Mouse (Mus musculus) layer of hippocampus, postnatal 10 days (tissue): ENCODE results near the gene Kcna4. TPM values are rescaled to one million over a fixed set of nuclear protein-coding genes. Genes with fewer than 3 reads are reported as not detected.

Experiments
- DNase-seq, 2 experiments: peaks; one replicate each; pipeline ENCODE4 v3.0.0; 2021; ENCODE audit warnings: low spot score in 2 of 2
- long read RNA-seq: library from polyadenylated mRNA; stranded (forward); transcript quantifications from one replicate; pipeline ENCODE4 v2.0.0, GENCODE M21; 2023
- total RNA-seq, 2 experiments: library from RNA; stranded (reverse); gene quantifications; 2 replicates each; pipeline ENCODE4 v1.2.3; 2021

Gene Kcna4
- 10 to 100 TPM; 38.5 to 46.7 TPM for total RNA-seq
- long read RNA-seq, full-length matches to known transcripts, result 4 of 6 reads
- long read RNA-seq, partial matches to known transcripts, result 0 of 6 reads
- long read RNA-seq, other reads (novel, unspliced or antisense), result 2 of 6 reads

DNA sequence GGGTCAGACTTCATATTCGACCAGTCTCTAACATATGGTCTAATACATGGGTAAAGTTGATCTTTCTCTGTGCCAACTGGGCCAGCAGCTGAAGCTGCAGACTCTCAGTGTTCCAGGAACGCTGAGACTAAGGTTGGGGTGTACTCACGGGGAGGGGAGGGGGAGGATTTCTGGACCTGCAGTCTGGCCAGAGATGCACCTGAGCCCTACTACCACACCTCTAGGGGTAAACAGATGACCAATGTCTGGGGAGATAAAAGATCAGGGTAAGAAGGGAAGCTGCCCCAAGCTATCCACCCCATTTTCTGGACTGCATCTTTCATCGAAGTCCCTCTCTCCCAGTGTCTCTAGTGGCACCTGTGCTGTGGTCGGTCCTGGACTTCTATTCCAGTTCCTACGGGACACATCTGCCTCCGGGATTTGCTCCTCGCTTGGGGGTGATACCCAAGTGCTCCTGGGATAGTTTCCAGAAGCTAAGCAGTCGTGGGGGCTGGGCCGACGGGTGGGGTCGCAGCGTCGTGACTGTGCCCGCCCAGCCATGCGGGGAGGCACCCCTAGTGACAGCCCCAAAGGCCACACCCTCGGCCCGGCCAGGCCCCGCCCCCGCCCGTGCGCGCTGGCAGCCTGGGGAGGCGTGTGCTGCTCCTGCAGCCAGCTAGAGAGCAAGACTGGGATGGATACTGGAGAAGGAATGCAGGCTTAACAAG lies at the start of gene Kcna4:
Gene Kcna4, plus strand, starts transcription at position 650 of the 707 bp plus-strand sequence.
- peak; percentile 58 to 68 for DNase-seq

DNA sequence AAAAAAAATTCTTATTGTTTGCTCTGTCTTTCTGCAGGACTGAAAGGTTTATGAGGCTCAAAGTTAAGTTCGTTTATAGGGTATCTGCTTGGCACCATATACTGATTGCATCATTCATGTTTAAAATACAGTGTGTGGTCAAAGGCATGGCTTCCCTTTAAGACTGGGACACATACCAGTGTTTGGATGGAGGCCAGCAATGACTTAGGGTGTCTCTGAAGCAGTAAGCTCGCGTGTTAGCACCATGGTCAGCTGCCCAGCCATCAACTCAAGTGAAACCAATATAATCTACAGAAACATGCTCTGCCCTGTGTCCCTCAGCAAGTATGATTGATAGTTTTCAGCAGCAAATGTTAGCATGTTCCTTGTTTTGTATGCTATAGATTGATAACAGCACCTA lies 32.3 kb upstream of the Kcna4 start:
- no peak for DNase-seq

DNA sequence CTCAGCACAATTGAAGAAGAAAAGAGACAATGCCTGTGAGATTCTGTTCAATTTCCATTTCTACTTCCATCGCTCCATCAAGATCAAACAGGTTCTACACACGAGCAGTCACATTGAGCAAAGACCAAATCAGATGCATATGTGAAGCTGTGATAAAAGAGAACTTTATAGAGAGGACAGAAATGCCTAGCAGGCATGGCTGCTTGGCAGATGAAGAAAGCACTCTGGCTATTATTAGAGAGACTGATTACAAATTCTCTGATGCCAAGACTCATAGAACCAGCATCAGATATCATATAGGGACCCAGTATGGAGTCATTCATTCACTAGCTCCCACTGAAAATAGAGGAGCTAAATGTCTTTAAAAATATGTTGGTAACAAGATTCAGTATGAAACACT lies 24.2 kb upstream of the Kcna4 start:
- DNase-seq, result no peak

DNA sequence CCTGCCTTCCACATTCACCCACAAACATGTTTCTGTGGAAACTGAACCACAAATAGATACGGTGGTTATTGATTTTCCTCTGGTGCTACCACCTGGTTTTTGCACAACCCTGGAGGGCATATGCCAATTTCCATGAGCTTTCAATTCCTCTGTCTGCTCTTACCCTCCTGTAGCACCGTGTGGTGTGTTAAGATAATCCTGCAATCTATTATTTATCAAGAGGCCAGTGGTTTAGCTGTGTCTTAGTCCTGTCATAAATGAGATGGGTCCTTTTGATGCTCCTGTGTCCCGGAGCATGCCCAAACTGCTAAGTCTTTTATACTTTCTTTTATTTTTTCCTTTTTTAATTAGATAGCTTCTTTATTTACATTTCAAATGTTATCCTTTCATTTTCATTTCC lies 20.4 kb upstream of the Kcna4 start:
- DNase-seq, result no peak

DNA sequence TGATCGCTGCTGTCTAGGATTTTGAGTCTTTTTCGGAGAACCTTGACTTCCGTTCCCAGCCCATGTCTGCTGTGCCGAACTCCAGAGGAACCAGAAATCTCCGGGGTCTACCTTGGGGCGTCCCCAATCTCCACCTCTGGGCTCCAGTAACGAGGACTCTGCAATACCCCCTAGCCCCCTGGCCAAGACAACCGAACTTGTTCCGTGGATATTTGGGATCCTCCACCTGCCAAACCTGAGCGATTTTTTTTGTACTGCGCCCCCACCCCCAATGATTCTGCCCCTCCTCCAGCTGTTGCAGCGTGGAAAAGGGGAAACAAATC lies 219 bp downstream of the Kcna4 start:
- no peak for DNase-seq

DNA sequence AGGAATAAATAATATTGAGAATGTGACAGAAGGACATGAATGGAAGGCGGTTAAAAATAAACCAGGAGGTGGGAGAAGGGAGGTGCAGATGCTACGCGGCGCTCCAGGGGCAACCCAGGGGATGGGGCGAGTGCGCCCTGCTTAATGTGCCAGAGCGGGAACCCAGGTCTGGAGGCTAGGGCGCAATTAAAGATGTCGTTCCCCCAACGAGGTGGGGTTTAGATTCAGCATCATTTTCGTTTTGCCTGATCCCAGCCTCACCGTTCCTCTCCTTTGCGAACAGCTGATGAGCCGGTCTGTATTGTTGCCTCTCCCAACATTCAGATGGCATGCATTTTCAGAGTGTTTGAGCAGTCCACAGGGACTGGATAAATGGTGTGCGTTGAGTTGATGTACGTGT lies 703 bp downstream of the Kcna4 start:
- DNase-seq, result peak; percentile 39 to 49

DNA sequence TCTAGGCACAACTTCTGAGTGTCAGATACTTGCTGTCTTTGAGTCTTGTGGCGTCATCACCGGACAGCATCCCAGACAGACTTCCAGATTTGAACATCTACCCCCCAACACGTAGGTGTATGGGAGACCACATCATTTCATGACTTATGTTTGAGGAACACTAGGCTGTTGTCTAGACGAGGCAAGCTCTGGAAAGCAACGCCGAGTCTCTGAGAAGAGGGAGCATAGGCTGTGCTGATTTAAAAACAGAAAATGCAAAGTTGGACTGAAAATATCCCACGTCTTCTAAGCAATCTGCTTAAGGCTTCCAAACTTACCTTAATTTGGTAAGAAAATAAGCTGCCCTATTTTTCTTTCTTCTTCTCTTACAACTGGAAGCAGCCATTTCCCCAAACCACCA lies 4.1 kb downstream of the Kcna4 start:
- no peak for DNase-seq

DNA sequence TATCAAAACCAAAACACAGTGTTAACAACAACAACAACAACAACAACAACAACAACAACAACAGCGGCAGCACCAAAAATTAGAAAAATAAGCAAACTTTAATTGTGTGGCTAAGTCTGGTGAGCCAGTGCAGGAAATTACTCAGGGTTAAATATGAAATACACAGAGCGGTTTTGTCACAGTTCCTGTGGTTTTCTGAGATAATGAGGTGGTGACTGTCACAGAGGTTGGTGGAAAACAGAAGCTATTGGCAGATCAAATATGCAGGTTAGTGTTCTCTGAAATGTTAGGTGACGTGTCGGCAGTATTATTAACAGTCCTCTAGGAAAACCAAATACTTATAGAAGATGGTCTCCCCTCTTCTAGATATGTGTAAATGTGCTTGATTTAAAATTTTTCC lies 11.4 kb downstream of the Kcna4 start:
- no peak for DNase-seq

DNA sequence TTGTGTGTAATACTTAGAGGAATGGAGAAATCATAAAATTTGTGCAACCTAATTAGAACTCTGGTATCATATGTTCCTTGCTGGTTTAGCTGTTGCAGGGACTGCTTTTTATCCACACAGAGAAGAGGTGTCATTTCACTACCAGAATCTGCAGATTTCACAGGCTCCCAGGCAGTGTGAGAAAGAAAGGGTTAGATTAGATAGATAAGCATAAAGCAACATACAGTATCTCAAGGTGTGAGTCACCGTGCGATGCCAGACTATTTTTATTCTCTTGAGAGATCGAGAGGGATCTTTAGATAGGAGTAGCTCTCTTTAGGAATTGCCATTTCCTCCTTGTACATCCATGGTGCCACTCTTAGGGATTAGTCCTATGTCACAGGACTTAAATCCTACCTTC lies 14.3 kb downstream of the Kcna4 start:
- no peak for DNase-seq

DNA sequence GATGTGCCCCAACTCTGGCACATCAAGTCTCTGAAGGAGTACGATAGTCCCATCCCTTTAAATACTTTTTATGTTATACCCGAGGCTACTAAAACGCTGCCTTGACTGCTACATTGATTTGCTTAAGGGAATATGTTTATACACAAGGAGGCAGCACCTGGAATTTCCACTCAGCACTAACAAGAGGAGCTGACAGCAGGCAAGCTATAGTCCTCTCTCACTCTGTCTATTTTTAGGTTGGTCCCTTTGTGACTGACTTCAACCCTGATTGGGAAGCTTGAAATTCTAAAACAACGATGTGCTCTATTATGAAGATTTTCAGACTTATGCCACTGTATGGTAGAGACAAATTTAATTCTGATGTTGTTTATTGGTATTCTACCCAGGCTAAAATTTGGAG lies 15.6 kb downstream of the Kcna4 start:
- DNase-seq, result no peak

DNA sequence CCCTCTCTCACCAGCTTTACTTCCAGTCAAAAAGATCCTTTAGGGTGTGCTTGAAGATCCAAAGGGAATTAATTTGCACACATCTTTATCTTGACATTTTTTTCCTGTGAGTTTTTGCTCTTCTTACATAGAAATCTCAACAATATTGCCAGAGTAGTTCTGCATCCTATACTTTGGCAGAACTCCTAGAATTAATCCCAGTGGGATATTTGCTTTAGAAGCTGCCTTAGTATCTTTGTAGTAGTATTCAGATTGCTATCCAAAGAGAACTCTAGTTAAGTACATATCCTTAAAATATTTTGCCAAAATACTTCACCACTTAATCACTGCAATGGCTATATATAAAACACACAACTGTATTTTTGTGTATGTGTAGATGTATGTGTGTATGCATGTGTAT lies 28.2 kb downstream of the Kcna4 start:
- DNase-seq, result no peak

DNA sequence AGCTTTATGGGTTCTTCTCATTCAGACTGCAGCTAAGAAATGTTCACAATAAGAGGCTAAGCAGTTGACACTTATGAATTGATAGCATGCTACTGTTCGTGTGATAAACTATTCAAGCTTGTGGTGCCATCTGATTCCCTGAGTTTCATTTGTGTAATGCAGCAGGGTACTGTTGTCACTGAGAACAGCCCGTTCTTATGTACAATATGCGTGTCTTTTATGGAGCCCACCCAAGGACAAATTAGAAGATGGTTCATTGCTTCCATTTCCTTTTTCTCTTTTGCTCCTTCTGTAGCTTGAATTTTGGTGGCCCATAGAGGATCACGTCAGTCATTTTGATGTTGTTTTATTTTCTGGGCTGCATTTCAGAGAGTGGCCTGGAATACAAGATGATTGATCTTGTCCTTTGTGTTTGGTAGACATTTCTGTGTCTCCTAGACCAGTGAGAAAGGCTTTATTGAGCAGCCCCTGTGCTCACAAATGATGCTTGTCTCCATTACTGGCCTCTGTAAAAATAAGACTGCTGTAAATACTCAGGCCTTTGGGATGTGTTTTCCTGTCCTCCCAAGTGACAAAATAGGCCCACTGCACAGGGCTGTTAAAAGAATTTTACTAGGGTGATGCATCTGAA lies 31.3 kb downstream of the Kcna4 start:
- no peak for DNase-seq

DNA sequence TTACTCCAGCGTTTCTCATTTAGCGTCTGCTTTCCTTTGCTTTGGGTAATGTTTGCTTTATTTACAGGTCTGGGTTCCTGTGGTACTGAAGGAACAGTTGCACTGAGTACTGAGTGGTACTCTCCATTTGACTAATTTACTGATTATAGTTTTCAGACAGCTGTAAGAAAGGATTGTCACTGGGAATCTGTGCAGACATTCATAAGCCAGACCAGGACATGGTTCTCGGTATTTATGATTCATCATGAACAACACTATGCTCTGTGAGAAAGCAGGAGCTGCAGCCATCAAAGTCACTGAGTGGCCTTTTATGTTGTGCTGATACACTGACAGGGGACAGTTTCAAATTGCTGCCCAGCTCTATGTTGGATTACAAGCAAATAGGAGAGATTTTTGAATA lies 33.7 kb downstream of the Kcna4 start:
- no peak for DNase-seq

DNA sequence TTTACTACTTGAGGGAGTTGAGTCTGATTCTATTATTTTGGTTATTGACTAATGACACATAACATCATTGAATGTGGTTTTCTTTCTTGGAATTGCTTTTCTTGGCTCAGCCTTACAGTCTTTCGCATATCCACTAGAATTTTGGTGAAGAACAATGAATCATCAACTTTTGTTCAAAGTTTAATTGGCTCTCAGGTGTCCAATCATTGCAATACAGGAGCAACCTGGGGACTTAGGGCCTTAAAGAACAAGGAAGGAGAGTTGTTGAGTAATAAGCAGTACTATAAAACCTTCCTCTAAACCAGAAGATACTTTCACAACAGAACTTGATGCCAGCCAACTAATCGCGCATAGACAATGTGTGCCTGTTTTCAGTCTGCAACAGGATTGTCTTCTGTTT lies 36.8 kb downstream of the Kcna4 start:
- DNase-seq, result no peak

DNA sequence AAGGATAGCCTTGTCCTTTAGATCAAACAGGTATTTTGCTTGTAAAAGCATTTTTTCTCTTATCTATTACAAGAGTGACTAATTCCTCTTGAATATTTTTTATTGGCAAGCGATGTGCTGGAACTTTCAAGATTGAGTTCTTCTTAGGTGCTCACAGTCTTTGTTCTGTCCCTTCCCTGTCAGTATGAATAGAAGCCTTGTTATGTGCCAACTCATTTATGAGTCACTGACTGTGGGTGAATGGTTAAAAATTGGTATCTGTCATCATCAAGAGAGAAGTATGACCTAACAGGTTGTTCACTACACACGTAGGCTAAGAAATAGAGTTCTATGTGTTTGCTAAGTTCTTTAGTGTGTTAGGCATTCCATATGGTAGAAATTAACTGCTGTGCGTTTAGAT lies 50.9 kb downstream of the Kcna4 start:
- no peak for DNase-seq

DNA sequence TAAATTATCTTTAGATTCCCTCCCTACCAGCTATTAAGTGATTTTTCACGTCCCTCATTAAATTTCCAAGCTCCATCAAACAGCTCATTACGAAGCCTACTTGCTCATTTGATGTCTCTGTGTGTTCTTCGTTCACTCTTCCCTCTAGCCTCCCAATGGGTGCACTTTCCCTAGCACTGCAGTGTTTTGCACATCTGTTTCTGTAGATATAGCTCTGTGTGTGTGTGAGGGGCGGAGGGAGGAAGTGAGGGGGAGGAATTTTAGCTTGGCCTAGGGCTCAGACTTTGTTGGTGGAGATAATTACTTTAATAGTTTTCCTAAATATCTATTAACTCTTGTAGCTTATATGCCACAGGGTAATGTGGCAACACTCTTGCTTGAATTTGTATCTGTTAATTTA lies 54.4 kb downstream of the Kcna4 start:
- DNase-seq, result no peak

DNA sequence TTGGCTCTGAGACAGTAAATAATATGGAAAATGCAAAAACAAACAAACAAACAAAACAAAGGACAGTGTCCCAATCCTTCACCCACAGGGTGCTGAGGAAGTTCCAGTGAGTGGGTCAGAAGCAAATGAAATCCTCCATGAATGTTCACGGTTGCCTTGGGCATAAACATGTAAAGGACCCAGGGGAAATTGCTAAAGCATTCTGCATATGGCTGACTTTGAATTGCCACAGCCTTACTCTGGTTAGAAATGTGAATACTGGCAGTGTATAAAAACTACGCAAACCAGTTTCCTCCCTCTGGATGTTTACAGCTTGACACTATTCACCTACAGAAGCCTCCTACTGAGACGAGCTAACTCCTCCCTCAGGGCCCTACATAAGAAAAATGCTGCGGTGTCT lies 54.9 kb downstream of the Kcna4 start:
- no peak for DNase-seq

Other genes starting within 250 kb of the Kcna4 start
- not detected for gene Fshb, start 231.0 kb upstream of the Kcna4 start, total RNA-seq